Mouse (Mus musculus) thymus, postnatal 25 days (tissue): ENCODE results near the gene Smyd3.

Experiments used
- DNase-seq: peaks from one replicate; pipeline ENCODE4 v3.0.0; 2022

Gene Smyd3

DNA sequence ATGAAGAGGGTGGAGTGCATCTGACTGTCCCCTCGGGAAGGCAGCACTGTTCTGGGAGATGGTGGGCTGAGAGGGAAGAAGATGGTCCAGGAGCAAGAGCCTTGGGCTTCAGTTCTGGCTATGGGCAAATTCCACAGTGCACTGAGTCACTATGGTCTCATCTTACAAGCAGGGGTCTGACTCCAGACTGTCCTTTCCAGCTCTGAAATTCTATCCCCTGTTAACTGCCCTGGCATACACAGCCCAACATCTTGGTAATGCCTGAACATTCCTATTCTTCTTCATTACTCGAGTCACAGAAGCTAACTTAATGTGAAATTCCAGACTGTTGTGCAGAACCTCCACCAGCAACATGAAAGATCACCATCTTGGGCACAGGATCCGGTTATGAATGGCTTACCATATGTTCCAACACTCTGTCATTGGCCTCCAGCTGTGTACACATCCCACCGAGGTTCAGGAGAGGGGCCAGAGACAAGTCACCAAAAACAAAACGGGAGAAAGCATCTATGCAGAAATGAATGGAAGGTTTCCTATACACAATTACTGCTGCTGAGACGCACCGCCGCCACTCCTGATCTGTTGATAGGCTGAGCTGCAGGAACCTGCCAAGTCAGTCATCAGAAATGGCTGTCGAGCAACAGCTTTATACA, 517.8 kb downstream of the Smyd3 start:
- DNase-seq = no peak

DNA sequence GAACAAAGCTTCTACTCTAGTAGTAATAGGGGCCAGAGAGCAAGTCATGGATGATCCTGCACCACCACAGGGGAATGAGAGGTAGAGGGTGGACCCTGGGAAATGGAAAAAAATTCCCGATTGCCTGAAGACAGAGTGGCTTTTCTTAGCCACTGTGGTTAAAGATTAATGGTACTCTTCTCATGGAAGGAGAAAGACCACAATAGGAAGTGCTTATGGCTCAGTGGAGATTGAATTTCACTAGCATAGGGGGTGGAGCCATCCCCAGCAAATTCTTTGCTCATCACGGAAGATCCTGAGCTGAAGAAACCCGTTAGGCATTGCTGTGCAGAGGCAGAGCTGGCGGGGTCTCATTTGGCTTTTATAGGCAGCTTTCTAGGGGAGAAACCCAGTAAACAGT, 520.0 kb downstream of the Smyd3 start:
- no peak for DNase-seq

DNA sequence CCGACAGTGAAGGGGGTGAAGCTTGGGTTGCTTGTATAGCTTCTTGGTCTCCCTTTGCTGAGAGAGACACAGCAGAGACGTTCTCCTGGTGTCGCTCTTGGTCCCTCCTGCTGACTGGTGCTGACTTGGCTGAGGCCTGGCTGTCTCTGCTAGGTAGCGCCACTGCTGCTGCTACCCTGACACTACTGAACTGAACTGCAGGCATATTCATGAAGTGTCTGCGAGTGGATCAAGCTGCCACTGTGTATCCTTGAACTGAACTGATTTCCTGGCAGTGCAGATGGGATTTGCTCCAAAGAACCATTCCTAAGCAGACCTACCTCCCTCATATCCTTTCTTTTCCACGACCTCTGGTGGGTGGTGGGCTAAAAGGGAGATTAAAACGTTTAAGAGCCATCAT, 523.6 kb downstream of the Smyd3 start:
- DNase-seq = no peak

DNA sequence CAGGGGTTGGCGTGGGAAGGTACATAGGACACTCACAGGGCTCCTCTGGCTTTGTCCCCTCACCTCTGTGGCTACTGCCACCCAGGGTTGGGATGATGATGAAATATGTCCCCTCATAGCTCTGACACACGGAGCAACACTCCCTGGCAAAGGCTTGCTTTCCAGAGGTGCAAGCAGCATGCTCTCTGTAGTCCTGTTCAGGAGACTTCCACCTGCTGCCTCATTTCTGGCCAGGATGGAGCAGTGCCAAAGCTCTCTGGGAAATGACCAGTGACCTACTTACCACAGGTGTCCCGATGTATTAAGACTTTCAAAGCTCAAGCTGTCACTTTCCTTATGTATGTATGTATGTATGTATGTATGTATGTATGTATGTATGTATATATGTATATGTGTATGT, 525.3 kb downstream of the Smyd3 start:
- no peak for DNase-seq

DNA sequence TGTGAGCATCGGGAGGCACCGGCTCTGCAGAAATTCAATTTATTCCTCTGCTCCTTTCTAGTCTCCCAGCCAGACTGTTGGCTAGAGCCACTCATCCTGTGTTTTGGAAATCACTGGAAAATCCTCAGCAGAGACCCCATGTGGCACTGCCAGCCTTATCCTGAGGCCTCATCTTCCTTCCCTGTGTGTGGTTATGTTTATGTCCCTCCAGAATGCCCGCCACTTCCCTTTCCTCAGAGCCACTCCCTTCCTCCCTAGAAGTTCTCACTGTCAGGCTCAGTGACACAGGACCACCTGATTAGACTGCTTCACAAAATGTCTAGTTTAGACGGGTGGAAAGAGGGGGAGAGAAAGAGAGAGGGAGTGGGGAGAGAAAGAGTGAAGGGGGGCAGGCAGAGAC, 526.4 kb downstream of the Smyd3 start:
- DNase-seq = no peak

DNA sequence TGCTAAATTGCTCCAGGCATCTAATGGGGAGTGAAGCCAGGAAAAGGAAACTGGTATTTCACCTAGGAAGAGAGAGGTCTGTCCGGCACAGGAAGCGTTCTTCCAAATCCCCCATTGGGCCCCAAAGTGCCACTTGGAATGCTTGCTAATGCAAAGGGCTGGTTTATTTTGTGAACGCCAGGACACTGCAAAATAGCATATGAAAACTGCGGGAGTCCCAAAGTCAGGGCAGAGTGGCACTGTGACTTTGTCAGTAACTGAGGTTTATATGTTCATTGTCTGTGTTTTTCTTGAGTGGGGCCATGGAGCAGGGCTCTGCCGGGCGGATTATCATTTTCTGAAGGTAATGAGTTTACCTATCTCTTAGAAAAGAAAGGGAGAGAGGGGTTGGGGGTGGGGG, 526.8 kb downstream of the Smyd3 start:
- DNase-seq = no peak

DNA sequence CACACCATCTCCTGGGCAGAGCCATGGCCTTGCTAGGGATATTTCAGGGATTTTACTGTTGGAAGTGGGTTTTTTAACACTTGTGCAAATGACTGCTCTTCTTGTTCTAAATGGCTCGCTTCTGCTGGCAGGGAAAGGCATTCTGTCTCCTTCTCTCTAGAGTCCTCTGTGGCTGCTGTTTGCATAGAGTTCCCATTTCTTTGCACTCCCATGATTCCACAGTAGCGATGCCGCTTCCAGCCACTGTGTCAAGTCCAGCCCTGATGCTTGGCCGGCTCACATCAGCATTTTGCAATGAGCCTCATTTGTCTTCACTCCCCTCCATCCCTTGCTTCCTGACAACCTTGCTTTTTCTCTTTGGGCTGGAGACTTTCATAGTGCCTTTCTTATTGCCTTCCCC, 528.4 kb downstream of the Smyd3 start:
- DNase-seq = no peak

DNA sequence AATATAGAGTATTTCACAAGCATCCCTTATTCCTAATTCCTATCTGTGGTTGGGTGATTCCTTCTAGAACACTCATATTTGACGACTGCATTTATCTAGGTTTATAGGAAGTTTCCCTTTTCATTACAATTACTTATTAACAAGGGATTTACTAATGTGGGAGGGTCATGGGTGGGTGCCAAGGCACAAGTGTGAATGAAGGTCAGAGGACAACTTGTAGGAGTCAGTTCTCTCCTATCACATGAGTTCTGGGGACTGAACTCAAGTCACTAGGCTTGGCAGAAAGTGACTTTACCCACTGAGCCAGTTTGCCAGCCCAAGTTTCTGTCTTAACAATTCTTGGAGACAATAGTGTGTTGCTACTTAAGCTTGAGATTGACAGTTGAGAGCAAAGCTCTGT, 529.7 kb downstream of the Smyd3 start:
- no peak for DNase-seq

DNA sequence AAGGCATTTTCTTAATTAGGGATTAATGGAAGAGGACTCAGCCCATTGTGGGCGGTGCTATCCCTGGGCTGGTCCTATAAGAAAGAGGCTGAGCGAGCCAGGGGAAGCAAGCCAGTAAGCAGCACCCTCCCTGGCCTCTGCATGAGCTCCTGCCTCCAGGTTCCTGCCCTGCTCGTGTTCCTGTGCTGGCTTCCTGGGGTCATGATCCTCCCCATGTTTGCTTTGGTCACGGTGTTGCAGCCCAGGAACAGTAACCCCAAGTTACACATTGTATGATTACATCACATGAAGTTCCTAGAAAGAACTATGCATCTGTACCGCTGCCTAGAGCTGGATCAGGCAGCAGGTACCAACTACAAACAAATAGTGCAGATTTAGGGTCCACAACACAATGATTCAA, 536.2 kb downstream of the Smyd3 start:
- no peak for DNase-seq

DNA sequence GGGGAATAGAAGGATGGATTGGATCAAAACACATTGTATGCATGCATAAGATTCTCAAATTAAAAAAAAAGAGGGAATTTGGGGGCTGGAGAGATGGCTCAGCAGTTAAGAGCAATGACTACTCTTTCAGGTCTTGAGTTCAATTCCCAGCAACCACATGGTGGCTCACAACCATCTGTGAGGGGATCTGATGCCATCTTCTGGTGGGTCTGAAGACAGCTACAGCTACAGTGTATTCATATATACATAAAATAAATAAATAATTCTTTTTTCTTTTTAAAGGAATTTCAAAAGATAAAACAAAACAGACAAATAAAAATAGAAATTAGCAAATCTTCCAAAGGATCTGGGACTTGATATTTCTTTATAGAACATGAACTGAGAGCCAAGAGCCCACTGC, 537.7 kb downstream of the Smyd3 start:
- no peak for DNase-seq

DNA sequence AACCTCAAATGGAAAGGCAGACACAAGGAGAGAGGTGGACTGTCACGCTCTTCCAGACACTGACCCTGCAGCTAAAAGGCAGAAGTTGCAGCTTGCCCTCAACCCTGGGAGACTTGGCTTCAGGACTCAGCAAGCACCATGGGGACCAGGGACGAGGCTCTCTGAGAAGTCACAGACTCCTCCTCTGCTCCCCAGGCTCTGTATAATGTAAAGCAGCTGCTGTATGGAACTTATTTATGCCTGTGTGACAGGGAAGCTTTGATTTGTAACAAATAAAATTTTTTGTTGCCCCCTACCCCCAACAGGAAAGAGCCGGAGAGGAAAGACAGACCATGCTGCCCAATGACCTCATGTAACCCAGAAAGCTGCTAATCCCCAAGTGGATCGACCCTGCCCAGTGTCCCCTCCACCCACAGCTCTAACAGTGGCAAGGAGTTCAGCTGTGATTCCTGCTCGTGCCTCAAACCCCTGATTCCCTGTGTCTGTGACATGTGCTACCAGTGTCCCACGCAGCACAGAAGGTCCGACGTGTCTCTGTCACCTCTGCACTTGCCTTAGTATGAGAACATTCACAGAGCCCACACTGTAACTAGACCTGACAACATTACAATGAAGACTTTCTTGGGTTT, 539.1 kb downstream of the Smyd3 start:
- DNase-seq = no peak

DNA sequence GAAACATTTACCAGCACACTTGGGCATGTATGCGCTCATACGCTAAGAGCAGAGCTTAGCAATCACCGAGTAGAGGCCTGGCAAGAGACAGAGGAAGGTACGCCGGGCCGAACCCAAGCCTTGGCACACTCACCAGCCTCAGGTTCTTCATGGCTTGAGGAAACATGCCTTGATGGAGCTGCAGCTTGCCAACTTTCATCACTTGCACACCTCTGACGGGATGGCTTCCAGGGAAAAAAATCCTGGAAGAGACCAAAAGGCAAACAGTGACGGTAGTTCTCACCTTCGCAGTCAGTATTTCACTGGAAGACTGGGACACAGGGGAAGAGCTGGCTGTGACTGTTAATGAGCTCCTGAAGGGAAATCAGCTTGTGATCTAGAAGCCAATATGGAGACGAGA, 545.8 kb downstream of the Smyd3 start:
- DNase-seq = no peak

DNA sequence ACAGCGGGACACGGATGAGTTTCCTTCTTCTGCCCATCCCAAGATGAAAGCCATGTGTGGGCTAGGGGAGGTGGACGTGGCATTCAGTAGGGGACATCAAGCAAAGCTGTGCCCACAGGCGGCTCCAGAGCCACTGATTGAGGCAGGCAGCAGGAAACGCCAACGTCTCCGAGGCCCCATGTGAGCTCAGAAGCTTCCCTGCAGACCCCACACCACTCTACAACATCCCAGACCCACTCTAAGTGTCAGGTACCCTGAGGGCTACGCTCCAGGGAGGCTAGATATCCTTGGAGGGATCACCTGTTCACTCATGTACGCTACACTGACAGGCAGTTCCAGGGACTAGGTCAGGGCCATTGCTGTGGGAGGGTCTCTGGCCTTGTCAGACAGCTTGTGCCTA, 556.2 kb downstream of the Smyd3 start:
- no peak for DNase-seq

DNA sequence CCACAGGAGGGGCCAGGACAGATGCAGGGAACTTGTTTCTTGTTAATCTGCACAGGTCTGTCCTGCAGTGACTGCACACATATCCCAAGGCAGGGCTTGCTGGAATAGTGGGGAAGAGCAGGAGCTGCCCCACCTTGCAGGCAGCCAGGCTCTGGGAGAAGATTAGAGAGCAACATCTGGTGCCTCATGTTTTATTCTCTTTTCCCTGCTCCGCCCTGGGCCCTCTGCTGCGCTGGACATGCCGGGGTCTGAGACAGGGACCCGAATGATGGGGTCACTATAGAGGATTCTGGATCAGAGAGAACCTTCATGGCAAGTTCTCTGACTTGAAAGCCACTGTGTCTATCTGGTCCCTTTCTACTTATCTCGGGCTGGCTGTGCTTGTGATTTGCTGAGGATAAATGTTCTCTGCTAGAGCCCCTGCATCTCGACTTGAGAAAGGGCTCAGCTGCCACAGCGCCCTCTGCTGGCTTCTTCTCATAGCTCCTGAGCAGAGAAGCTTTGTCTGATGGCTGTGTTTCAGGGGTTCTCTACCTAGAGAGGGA, 557.8 kb downstream of the Smyd3 start:
- DNase-seq = peak; percentile 53

DNA sequence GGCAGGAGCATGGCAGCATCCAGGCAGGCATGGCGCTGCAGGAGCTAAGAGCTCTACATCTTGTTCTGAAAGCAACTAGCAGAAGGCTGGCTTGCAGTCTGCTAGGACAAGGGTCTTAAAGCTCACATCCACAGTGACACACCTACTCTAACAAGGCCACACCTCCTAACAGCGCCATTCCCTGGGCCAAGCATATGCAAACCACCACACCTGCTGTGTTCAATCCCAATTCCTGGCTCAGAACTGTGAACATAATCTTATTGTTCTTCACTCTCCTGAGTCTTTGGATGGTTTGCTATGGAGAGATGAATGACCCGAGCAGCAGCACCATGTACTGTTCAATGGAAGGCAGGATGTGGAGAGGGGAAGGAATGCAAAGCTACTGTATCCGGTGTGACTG, 559.2 kb downstream of the Smyd3 start:
- no peak for DNase-seq

DNA sequence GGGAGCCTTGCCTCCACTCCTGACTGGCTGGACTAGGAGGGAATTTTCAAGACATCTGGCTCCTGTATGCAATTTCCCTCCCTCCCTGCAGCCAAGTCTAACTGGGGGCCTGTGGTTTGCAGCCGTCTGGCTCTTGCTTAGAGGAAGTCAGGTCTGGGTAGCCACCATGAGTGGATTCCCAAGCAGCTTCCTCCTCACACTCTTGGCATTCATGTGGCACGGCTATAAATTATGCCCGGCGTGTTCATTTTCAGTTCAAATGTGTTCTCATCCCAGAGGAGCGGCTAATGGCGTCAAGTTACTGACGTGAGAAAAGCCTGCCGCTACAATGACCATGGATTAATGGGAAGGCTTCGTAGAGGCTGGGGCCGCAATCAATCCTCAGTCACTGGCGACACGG, 564.9 kb downstream of the Smyd3 start:
- no peak for DNase-seq

DNA sequence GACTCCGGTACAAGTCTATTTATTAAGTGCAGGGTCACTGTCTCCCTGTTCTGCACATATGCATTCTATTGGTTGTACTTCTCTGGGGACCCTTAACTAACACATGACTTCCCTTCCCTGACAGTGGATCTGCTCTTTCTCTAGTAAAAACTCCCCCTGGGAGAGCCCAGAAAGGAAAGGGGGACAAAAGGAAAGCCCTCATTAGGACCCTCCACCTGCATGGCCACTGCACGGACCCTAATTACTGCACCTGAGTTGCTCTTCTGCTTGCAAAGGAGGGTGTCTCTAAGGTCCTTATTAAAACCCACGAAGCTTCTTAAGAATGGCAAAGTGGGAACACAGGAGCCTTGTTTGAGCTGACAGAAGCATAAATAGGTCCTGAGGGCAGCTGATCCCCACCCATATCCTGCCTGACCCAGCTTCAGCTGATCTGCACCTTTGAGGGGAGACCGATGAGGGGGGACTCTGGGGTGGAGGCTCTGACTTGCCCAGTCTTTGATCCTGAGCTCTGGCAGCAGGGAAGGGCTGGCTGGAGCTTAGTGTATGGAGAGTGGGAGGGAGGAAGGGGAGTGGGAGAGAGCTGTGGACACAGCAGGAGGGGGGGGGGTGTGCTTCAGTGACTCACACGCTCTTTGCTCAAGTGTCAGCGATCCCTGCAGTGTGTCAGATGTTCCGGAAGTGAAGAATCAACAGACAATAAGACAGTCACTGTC, 575.4 kb downstream of the Smyd3 start:
- DNase-seq = no peak

DNA sequence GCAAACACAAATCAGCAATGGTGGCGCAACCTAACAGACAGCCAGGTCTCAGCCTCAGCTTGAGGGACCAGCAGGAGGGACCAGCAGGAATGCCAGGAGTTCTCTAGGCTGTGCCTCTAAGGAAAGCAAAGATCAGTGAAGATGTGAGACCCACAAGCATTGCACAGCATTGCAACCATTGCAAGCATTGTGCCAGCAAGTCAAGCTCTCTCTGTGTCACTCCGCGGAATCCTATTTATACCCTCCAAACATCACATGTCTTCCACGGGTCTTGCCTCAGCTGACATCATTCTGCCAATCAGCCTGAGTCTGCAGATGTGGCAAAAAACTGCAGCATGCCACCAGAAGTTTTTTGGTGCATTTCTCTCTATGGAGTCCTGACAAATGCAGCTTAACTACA, 577.5 kb downstream of the Smyd3 start:
- no peak for DNase-seq

DNA sequence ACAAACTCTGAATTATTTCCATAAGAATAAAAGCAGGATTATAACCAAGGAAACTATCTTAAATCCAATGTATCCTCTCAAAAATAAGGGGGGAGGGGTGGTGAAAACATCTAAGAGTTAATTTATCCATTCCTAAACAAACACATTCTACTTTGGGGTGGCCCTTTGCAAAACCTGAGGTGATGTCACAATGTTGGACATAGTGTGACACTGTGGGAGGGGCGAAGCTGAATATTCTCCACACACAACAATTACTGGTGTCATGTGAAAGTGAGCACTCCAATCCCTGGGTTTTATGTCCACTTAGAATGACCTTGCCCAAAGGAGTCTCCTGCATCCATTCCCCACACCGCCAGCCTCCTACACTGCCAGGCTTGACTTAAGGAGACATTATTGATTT, 580.9 kb downstream of the Smyd3 start:
- no peak for DNase-seq

DNA sequence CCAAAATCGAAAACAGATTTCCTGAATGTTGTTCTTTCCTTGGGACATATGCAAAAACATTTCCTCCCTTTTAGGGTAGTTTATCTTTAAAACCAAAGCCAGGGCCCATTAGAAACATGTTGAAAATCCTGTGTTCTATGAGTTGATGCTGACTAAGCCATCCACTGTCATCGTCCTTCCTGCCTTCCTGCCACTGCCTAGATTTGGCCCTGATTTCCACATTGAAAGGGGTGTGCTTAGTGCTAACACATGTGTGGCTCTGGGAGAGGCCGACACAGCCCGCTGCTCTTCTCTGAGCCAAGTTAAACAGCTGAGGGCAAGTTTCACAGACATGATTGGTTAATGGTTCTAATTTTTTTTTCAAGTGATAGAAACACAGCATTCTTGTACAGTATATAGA, 581.4 kb downstream of the Smyd3 start:
- DNase-seq = no peak

DNA sequence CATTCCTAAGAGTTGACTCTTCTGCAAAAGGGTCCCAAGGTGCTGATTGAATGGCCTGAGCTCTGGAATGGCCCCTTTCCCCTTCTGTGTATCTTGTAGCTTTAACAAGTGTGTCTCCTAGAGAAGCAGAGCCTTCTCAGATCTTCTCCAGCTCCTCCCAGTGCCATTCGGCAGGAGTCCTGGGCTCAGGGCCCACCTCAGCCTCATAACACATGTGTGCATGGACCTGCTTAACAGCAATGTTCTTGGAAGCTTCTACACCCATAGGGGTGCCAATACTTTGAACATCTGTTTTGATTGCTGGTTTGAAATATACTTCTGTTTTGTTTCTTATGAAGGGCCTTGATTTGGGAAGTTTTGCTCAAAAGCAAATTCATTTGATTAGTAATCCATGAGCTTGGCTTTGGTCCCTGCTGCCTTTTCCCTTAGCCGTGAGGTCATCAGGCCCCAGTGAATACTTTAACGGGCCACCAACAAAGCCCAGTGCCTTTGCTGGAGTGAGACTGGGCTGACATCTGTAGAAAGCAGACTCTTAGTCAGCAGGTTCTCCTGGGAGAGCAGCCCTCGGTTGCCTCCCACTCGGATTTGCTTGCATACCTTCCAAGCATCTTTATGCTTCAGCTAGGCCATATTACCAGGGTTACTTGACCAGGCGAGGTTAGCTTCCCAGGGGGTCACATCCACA, 583.7 kb downstream of the Smyd3 start:
- DNase-seq = no peak

DNA sequence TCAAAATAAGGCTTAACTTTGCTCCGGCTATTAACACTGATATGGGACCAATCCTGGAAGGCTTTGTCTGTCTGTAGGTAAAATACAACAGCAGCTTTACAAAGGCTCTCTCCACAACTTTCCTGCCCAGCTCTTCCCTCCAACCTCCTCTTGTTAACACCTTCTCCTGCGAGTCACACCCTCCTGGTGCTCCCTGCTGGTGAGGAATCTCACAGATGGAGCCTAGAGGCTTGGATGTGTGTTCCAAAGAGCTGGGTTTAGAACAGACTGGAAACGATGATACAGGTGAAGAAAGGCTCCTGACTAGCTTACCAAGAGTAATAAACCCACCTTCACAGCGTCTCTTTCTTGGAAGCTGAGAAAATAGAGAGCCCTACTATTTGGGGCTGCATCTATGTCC, 588.3 kb downstream of the Smyd3 start:
- no peak for DNase-seq

DNA sequence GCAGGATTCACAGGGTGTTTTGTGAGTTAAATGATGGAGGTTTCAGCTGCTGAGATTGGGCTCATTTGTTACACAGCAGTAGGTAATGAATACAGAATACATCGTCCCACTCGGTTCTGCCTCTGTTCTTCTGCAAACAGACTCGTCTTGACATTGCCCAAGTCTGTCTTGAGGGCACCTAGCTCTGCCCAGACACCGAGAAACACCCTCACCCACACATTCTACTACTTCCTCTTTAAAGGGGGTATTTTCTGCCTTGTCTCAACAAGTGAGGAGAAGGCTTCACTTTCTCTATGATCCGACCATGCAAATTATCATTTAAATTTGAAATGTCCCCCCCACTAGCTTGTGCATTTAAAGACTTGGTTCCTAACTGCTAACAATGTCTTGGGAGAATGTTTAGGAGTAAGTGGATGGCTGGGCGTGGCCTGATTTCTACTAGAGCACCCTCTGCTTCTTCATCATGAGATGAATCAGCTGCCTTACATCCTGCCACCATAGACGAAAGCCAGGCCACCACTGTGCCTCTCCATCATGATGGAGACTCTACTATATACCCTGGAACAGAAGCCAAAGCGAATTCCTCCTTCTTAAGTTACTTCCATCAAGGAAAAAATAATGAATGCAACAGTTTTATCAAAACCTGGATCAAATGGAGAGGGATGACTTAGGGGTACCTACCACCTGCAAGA, 593.2 kb downstream of the Smyd3 start:
- no peak for DNase-seq
